Mouse (Mus musculus) heart, postnatal 0 days (tissue): ENCODE data around the gene Trmu. TPM values are rescaled to one million over a fixed set of nuclear protein-coding genes. Genes with fewer than 3 reads are reported as not detected.

Experiments
- ATAC-seq: fragments of 200-750 bp; cut with Nextera tagmentation; 2 replicates; pipeline ENCODE4 v1.8.0; 2017; ENCODE audit warnings: low read depth, moderate number of reproducible peaks, moderate library complexity; ENCODE audit not compliant: insufficient read depth
- DNase-seq: peaks from one replicate; pipeline ENCODE4 v3.0.0-alpha.2; 2016; ENCODE audit warnings: low spot score
- H3K27ac ChIP-seq: fragments of 300-500 bp; sonication (generic); 2 replicates; pipeline ENCODE4 v1.5.1; 2014; ENCODE audit warnings: low read depth, mild to moderate bottlenecking
- H3K27me3 ChIP-seq: fragments of 300-500 bp; sonication (generic); 2 replicates; pipeline ENCODE4 v1.6.1; 2014; ENCODE audit warnings: low read length, mixed read lengths; ENCODE audit not compliant: control insufficient read depth, insufficient read depth
- H3K36me3 ChIP-seq: fragments of 300-500 bp; sonication (generic); replicated peaks from 2 replicates; pipeline ENCODE4 v1.6.1; 2014; ENCODE audit warnings: low read length, mixed read lengths; ENCODE audit not compliant: control insufficient read depth, insufficient read depth
- H3K4me1 ChIP-seq: fragments of 300-500 bp; sonication (generic); 2 replicates; pipeline ENCODE4 v1.6.1; 2014; ENCODE audit warnings: antibody characterized with exemption; ENCODE audit not compliant: control insufficient read depth, insufficient read depth
- H3K4me2 ChIP-seq: fragments of 300-500 bp; sonication (generic); 2 replicates; pipeline ENCODE4 v1.6.1; 2014; ENCODE audit warnings: low read depth, mild to moderate bottlenecking, low read length, moderate library complexity
- H3K4me3 ChIP-seq: fragments of 300-500 bp; sonication (generic); 2 replicates; pipeline ENCODE4 v1.5.1; 2014; ENCODE audit warnings: low read depth, low read length
- H3K9ac ChIP-seq: fragments of 300-500 bp; sonication (generic); replicated peaks from 2 replicates; pipeline ENCODE4 v1.6.1; 2014; ENCODE audit warnings: low read depth, low read length, mixed read lengths
- H3K9me3 ChIP-seq: fragments of 300-500 bp; sonication (generic); replicated peaks from 2 replicates; pipeline ENCODE4 v1.6.1; 2016; ENCODE audit warnings: low read length; ENCODE audit not compliant: control insufficient read depth
- CTCF ChIP-seq: IDR thresholded peaks from 2 replicates; pipeline ENCODE4 v1.5.1; 2016; ENCODE audit warnings: antibody characterized with exemption, control low read depth, low read depth
- EP300 ChIP-seq: IDR thresholded peaks from 2 replicates; pipeline ENCODE4 v1.6.1; 2016; ENCODE audit warnings: antibody characterized with exemption, low read depth
- WGBS: fragments of 180-500 bp; shearing (Covaris S2); extraction: QIAGEN DNeasy Blood & Tissue Kit; methylation state at CpG from one replicate; pipeline ENCODE4 v1.1.7; 2014; 5-methylcytosine and 5-hydroxymethylcytosine counted together
- polyA plus RNA-seq: library from polyadenylated mRNA; unstranded; fragments of >200 nt; fragmentation: Nextera tagmentation; extraction: Ambion mirVana; gene quantifications from 2 replicates; pipeline ENCODE4 v1.2.1, GENCODE M21; 2015
- total RNA-seq: library from RNA; depleted of rRNA; stranded (reverse); fragments of >200 nt; gene quantifications from 2 replicates; pipeline ENCODE4 v1.2.3, GENCODE M21; 2014; ENCODE audit warnings: low replicate concordance

The Trmu gene
- total and polyA plus RNA-seq, 2 experiments from 2014 or later = 35.0 to 35.4 TPM

GRCm38 (mm10) chr15:85897113-85897512, 18.0 kb downstream of the Trmu start:
- ATAC-seq = no peak
- Histone ChIP-seq H3K4me2 (no peak overlapping the region), H3K27me3 (no peaks in the 10 kb centered on the region), H3K4me3 (no peak overlapping the region), H3K9ac (no peak overlapping the region), H3K9me3 (no peaks in the 10 kb centered on the region), H3K36me3 (peaks cover 67% of the 10 kb centered on the region), H3K27ac (no peak overlapping the region), H3K4me1 (no peaks in the 10 kb centered on the region)
- TF ChIP-seq CTCF (no peak), EP300 (no peak)
- WGBS = 84% methylated on average over 10 of the region's 10 CpGs
- DNase-seq = no peak

GRCm38 (mm10) chr15:85899396-85899795, 20.3 kb downstream of the Trmu start:
- 76% methylated on average over 6 of the region's 6 CpGs for WGBS
- Histone ChIP-seq H3K9ac (no peak overlapping the region), H3K27ac (no peak overlapping the region), H3K4me3 (no peak overlapping the region), H3K27me3 (no peaks in the 10 kb centered on the region), H3K9me3 (no peaks in the 10 kb centered on the region), H3K36me3 (peaks cover 46% of the 10 kb centered on the region), H3K4me1 (no peaks in the 10 kb centered on the region), H3K4me2 (no peak overlapping the region)
- DNase-seq = no peak
- no peak for ATAC-seq
- TF ChIP-seq CTCF = no peak
- TF ChIP-seq EP300 = no peak

GRCm38 (mm10) chr15:85900318-85900717, 21.2 kb downstream of the Trmu start:
- TF ChIP-seq CTCF (no peak), EP300 (no peak)
- Histone ChIP-seq H3K4me3 (no peak overlapping the region), H3K36me3 (peaks cover 36% of the 10 kb centered on the region), H3K27ac (no peak overlapping the region), H3K9ac (no peak overlapping the region), H3K4me1 (no peaks in the 10 kb centered on the region), H3K4me2 (no peak overlapping the region), H3K9me3 (no peaks in the 10 kb centered on the region), H3K27me3 (no peaks in the 10 kb centered on the region)
- no peak for DNase-seq
- WGBS = 81% methylated on average over 8 of the region's 8 CpGs
- no peak for ATAC-seq

- peaks cover 31% of the 10 kb centered on the region for H3K36me3 ChIP-seq
- no peaks in the 10 kb centered on the region for H3K9me3 ChIP-seq
- ATAC-seq = no peak
- no peak overlapping the region for H3K27ac ChIP-seq
- 71% methylated on average over 12 of the region's 12 CpGs for WGBS
- H3K4me3 ChIP-seq = no peak overlapping the region
- no peak overlapping the region for H3K9ac ChIP-seq
- H3K4me2 ChIP-seq = no peak overlapping the region
- no peak for TF ChIP-seq CTCF
- TF ChIP-seq EP300 = no peak
- no peaks in the 10 kb centered on the region for H3K27me3 ChIP-seq
- H3K4me1 ChIP-seq = no peaks in the 10 kb centered on the region
- DNase-seq = no peak
Observed at GRCm38 (mm10) chr15:85900801-85901200, 21.7 kb downstream of the Trmu start.

DNA sequence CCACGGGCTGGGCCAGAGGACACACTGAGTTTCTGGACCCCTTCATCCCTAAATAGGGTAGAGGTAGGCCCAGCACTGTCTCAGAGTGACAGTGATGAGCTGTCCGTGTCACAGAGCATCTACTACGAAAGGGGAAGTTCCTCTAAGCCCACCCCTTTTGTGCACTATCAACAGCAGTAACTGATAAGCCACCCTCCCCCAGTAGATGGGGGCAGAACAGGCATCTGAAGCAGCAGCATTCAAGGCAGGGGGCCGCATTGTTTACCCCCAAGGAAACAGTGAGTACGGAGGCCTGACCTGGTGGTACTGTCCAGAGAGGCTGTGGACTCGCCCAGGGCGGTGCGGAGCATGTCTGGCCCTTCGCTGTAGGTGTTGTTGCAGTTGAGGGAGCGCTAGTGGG, 23.4 kb downstream of the Trmu start:
- Histone ChIP-seq H3K27me3 (no peaks in the 10 kb centered on the region), H3K4me1 (no peaks in the 10 kb centered on the region), H3K36me3 (peaks cover 21% of the 10 kb centered on the region), H3K4me3 (no peak overlapping the region), H3K9me3 (no peaks in the 10 kb centered on the region), H3K9ac (no peak overlapping the region), H3K27ac (no peak overlapping the region), H3K4me2 (no peak overlapping the region)
- TF ChIP-seq EP300 (no peak), CTCF (no peak)
- DNase-seq (no peak), ATAC-seq (no peak)
- 68% methylated on average over 10 of the region's 10 CpGs for WGBS

- Histone ChIP-seq H3K4me2 (no peak overlapping the region), H3K9ac (no peak overlapping the region), H3K4me1 (no peaks in the 10 kb centered on the region), H3K9me3 (no peaks in the 10 kb centered on the region), H3K36me3 (peaks cover 7% of the 10 kb centered on the region; the same call in 1 of the 2 replicates), H3K4me3 (no peak overlapping the region), H3K27me3 (no peaks in the 10 kb centered on the region), H3K27ac (no peak overlapping the region)
- 60% methylated on average over 8 of the region's 8 CpGs for WGBS
- TF ChIP-seq EP300 = no peak
- TF ChIP-seq CTCF = peak; percentile 77
- ATAC-seq (no peak), DNase-seq (no peak)
Observed at GRCm38 (mm10) chr15:85903826-85904225, 24.7 kb downstream of the Trmu start.
